Mouse (Mus musculus) gastrocnemius, postnatal 25 days (tissue): ENCODE data around the gene Prkacb. TPM values are rescaled to one million over a fixed set of nuclear protein-coding genes. Genes with fewer than 3 reads are reported as not detected.
"Not testable (repeated sequence)": the region's sequence is repeated elsewhere in the genome, so short reads cannot be mapped to it uniquely, and the experiment has no call there.

Source experiments
- DNase-seq: peaks from one replicate; pipeline ENCODE4 v3.0.0; 2022
- total RNA-seq, 2 experiments: library from RNA; stranded (reverse); gene quantifications; 1 replicate in 1 of 2; 2 replicates in 1 of 2; pipeline ENCODE4 v1.2.3; 2021

The Prkacb gene
- total RNA-seq, 2 experiments from 2014 or later, result 34.8 to 35.1 TPM

DNA sequence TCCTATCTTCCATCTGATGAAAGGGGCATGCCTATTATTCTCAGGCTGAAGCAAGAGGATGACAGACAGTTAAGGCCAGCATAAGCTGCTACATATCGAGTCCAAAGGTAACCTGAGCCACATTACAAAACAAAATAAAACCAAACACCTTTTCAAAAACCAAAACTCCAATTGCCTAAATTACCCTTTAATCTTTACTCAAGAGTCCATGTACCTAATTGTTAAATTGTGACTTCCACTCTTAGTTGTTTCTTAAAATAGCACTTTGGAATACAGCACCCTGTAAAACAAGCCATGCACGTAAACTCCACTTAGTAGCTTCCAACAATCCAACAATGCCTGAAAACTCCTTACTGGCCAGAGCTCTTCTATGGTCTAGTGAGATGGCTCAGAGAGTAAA lies 34.3 kb downstream of the Prkacb start:
- DNase-seq, result no peak

GRCm38 (mm10) chr3:146776711-146777110 lies 36.1 kb downstream of the Prkacb start:
- DNase-seq, result no peak

GRCm38 (mm10) chr3:146770853-146771252 lies 41.9 kb downstream of the Prkacb start:
- DNase-seq, result no peak

DNA sequence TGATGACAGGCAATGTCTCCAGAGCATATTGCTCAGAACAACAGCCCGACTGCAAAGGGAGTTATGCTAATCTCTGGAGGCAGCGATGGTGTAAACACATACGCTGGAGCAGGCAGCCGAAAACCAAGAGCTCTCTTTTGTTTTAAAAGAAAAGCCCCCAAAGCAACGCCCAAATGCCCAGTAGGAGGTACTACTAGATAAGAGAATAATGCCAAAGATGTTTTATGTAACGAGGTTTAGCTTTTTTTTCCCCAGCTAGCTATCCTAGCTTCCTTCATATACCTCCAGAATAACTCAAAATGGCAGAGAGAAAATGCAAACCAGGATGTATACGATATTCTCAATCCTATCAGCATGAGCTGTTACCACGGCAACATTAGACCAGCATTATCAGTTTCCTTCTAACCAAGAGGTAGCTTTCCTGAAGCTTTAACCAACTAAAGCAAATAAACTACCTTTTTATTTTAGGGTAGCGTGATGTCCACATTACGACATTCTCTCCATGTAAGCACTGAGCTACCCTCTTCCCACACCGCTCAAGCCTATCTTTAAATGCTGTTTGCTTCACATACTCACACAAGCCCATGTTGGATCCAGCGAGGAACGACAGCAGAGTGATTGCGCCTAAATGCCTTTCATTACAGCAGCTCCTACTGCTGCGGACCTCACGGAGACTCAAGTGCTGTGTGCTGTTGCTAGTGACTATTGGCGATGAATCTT lies 42.7 kb downstream of the Prkacb start:
- no peak for DNase-seq

- no peak for DNase-seq
Measured at GRCm38 (mm10) chr3:146769569-146769939, 43.2 kb downstream of the Prkacb start.

DNA sequence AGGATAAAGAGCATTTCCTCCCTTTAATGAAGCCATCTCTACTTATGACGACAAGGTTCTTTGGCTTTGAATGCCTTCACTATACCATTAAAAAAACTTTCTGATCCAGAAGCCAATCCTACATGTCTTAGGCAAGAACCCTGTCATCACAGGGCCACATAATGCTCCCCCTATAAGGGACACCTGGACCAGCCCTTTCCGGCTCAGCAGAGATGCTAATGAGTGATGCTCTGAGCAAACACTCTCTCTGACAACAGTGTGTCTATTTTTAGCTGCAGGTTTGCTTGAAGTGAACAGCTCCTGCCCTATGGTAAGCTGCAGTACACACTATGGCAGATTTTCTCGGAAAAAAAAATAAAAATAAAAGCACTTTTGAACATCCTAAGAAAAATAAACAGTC lies 43.9 kb downstream of the Prkacb start:
- no peak for DNase-seq

DNA sequence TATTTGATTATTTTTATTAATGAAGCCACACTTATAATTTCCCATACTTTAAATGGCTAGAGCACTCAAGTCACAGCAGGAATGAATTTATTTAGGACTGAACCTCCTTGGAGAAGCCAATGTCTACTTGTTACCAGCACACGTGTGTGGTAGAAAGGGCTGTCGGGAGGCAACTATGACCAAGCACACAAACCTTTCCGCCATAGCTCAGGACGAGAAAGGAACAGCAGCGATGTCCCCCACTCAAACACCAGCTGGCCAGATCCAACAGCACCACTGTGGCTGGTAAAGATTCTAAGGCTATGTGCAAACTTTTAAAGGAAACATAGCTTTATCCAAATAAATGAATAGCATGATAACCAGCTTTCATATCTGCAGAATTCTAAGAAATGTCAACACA lies 44.4 kb downstream of the Prkacb start:
- DNase-seq, result no peak

DNA sequence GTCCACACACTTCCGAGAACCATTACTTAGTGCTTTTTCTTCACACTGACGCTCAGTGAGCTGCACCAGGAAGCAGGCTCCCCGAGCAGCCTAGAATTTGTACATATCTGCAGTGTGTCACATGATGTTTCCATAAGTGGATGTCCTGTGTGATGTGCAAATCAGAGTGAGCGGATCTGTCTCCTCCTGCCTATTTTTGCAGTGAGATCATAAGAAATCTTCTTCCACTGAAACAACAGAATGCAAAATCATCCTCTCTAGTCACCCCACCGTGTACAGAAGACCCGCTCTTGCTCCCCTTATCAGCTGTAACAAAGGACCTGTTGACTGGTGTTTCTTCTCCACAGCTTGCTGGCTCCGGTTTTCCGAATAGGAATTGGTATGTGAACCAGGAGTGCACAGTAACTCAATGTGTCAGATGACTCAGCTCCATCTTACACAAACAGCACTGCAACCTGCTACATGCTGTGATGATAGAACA lies 46.0 kb downstream of the Prkacb start:
- no peak for DNase-seq

GRCm38 (mm10) chr3:146766071-146766605 lies 46.7 kb downstream of the Prkacb start:
- DNase-seq, result no peak

DNA sequence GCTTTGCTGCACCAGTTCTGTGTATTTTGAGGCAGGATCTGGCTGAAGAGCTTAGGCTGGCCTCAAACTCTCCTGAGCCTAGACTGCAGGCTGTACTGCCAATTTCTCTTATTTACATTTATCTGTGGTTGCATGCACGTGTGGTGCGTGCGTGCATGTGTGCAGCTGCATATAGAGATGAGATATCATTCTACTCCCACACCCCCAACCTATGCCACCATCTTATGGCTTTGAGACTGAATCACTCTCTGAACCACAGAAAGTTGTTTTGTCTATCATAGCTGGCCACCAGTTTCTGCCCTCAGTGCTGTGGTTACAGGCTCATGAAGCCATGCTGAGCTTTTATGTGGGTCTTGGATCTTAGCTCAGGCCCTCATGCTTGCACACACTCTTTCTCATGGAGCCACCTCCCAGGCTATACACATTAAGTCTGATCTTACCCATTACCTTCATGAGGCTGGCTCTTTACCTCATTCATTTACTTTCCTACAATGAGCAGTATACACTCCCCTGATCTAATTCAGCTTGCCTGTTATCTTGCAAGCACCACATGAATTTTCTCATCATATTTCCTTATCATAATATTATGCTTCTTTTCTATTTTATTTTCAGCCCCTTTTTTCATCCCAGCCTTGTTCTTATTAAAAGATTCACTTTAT lies 47.8 kb downstream of the Prkacb start:
- no peak for DNase-seq

DNA sequence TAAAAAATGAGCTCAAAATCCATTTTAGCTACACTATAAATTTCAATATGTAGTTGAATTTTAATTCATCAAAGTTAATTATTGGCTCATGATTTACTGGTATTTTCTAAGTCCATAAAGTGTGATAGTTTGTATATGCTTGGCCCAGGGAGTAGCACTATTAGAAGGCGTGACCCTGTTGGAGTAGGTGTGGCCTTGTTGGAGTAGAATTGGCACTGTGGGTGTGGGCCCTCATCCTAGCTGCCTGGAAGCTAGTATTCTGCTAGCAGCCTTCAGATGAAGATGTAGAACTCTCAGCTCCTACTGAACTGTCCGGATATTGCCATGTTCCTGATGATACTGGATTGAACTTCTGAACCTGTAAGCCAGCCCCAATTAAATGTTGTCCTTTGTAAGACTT lies 49.7 kb downstream of the Prkacb start:
- not testable (repeated sequence) for DNase-seq

DNA sequence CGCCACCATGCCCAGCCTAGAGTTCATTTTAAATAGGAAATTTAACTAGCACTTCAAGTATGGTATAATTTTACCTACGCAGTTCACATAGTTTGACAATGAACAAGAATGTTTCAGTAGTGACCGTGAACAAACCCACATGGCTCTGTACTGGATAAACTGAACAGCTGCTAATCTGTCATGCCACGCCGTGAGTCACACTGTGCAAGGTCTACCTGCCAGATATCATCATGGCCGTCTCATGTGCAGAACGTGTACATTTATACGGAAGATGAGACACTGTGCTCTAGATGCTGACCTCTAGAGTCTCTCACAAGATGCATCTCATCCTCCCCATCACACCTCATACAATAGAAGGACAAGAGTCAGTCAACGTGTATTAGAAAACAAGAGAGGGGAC lies 51.5 kb downstream of the Prkacb start:
- DNase-seq, result no peak

GRCm38 (mm10) chr3:146757970-146758960 lies 54.5 kb downstream of the Prkacb start:
- no peak for DNase-seq

DNA sequence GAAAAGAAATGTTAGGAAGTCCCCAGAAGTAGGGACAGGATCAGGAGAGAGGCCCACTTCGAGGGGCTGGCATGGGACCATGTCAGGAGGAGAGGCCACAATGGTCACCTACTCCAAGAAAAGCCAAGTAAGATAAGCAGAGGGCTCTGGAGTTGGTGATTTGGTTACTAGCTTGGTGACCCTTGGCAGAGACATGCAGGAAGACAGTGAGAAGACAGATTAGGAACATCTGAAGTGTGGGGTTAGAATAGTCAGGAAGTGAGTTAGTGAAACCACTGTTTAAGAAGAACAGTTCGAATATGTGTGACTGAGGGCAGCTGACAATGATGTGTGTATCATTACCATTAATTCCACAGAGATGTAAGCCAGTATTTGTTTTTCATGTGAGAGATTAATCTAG lies 58.5 kb downstream of the Prkacb start:
- no peak for DNase-seq

DNA sequence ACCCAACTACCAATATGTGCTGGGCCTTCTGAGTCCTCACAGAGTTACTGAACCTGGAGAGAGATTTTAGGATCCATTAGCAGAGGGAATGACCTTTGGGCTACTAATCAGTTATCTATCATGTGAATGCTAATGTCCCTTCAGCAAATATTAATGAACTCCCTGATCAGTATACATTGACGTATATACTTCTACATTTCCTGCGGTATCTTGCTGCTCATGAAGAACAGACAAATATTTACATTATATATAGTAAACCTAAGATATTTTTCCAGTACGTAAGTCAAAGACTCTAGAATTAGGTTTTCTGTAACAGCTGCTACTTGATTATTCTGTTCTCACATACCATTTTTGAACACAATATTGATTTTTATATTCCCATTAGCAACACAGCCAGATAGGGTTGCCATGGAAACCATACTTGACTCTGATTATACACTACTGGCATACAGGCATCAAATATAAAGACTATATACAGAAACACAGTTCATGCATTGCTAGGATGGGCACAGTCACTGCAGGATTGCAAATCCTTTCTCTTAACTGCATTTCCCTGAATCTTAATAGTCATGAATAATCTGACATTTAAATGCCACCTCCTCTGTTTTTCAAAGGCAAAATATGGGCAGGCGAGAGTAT lies 71.1 kb downstream of the Prkacb start:
- no peak for DNase-seq

- DNase-seq, result no peak
Measured at GRCm38 (mm10) chr3:146741158-146741557, 71.6 kb downstream of the Prkacb start.

DNA sequence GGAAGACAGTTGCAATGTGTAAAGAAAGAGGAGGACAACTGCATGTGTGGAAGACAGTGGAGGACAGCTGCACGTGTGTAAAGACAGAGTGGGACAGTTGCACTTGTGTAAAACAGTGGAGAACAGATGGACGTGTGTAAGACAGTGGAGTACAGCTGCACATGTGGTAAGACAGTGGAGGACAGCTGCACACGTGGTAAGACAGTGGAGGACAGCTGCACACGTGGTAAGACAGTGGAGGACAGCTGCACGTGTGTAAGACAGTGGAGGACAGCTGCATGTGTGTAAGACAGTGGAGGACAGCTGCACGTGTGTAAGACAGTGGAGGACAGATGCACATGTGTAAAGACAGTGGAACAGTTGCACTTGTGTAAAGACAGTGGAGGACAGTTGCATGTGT lies 76.6 kb downstream of the Prkacb start:
- DNase-seq, result not testable (repeated sequence)

DNA sequence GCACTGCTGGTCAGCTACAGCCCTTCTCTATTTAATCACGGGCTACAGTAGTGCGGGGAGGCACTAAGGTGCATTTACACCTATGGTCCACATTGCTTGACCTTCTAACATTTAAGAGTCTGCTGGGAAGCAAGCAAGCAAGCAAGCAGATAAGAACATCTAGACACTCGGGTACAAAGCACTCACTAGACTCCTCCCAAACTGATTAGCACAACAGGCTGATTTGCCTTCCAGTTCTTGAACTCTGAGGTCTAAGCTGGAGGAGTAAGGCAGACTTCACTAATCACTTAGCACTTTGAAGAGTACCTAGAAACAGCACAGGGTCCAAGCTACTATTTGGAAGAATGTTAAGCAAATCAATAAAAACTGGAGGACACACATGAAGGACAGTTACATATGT lies 77.1 kb downstream of the Prkacb start:
- DNase-seq, result no peak

DNA sequence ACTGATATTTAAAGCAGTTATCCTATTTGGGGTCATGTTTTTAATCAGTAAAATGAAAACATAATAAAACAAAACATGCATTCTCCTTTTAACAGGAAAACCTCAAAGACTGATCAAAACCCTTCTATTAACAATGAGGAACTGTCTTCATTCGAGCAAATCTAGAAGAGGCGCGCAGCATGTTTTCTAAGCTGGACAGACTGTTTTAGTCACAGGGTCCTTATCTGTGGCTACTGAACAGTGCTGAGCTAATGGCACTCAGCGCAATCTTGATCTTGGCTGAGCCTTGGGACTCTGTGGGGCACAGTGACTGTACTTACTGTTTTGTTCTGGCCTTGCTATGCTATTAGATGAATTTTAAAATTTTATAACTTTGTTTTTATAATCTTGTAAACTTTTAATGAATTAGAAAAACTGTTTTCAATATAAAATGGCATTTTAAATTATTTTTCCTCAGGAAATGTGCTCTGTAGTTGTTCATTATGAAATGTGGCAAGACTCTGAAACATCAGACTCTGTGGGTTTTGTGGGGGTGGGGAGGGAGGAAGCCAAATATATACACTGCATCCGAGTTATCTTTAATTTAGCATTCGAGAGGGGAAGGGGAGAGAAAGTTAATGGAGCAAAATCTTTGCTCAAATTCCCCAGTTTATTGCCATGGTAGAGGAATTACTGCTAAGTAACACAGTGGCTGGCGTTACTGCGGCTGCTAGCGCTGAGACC lies 77.7 kb downstream of the Prkacb start:
- DNase-seq, result no peak

- DNase-seq, result no peak
Measured at GRCm38 (mm10) chr3:146731499-146731898, 81.3 kb downstream of the Prkacb start.

DNA sequence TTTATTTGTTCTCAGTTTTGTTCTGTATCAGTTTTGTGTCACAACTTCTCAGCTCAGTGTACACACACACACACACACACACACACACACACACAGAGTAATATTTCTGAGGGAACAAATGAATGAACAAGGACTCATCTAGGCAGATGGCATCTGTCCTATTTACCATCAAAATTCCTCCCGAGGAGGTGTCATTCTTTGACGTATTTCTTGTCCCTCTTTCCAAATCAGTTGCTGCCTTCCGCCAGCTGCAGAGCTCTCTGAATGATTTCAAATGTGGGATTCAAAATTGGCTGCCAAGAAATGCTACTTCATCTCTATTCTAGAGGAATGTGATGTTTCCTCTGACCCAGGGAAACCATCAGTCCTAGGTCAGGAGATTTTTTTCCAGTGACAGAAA lies 89.8 kb downstream of the Prkacb start:
- no peak for DNase-seq
